Mouse (Mus musculus): ENCODE measurements around the gene Rab23. TPM values are rescaled to one million over a fixed set of nuclear protein-coding genes. Genes with fewer than 3 reads are reported as not detected.
"Not testable (repeated sequence)": the region's sequence is repeated elsewhere in the genome, so short reads cannot be mapped to it uniquely, and the experiment has no call there.

Rab23 gene
- polyA plus RNA-seq, 1 experiment from 2014 or later: 11.6 TPM

GRCm38 (mm10) chr1:33738681-33739278, 19.1 kb downstream of the Rab23 start:
- H3K4me1 ChIP-seq (replicated peaks; ENCODE audit: control insufficient read depth, insufficient read depth, low read length): no peaks in the 10 kb centered on the region
- no peak overlapping the region for H3K4me2 ChIP-seq
- no peaks in the 10 kb centered on the region for H3K9me3 ChIP-seq (ENCODE audit: control insufficient read depth, low read length)
- no peaks in the 10 kb centered on the region for H3K27me3 ChIP-seq (replicated peaks; ENCODE audit: control insufficient read depth, insufficient read depth, low read length)
- no peak overlapping the region for H3K4me3 ChIP-seq (ENCODE audit: low read depth, low read length)
- ATAC-seq (replicated peaks; ENCODE audit: low FRiP score) (peak; percentile 14), DNase-seq (ENCODE audit: low spot score) (no peak)
- peaks cover 17% of the 10 kb centered on the region; the same call in 1 of the 2 replicates for H3K36me3 ChIP-seq (ENCODE audit: control insufficient read depth, insufficient read depth, low read length)
- no peak overlapping the region for H3K27ac ChIP-seq (ENCODE audit: low read depth, low read length)
- H3K9ac ChIP-seq (ENCODE audit: low read depth, low read length): no peak overlapping the region
- 80% methylated on average over 11 of the region's 11 CpGs for WGBS

- no peaks in the 10 kb centered on the region for H3K27me3 ChIP-seq (replicated peaks; ENCODE audit: control insufficient read depth, insufficient read depth, low read length)
- no peak overlapping the region for H3K9ac ChIP-seq (ENCODE audit: low read depth, low read length)
- H3K27ac ChIP-seq (ENCODE audit: low read depth, low read length): no peak overlapping the region
- DNase-seq (ENCODE audit: low spot score): peak; percentile 53
- 42% methylated on average over 12 of the region's 12 CpGs for WGBS
- H3K36me3 ChIP-seq (ENCODE audit: control insufficient read depth, insufficient read depth, low read length): peaks cover 17% of the 10 kb centered on the region; the same call in 1 of the 2 replicates
- no peak overlapping the region for H3K4me2 ChIP-seq
- peak; percentile 61; the same call in 1 of the 2 replicates for ATAC-seq (replicated peaks; ENCODE audit: low FRiP score)
- no peaks in the 10 kb centered on the region for H3K9me3 ChIP-seq (ENCODE audit: control insufficient read depth, low read length)
- no peak overlapping the region for H3K4me3 ChIP-seq (ENCODE audit: low read depth, low read length)
- no peaks in the 10 kb centered on the region for H3K4me1 ChIP-seq (replicated peaks; ENCODE audit: control insufficient read depth, insufficient read depth, low read length)
Observed at GRCm38 (mm10) chr1:33739302-33739701, 19.6 kb downstream of the Rab23 start.

- Histone ChIP-seq H3K9me3 (ENCODE audit: control insufficient read depth, low read length) (no peaks in the 10 kb centered on the region), H3K36me3 (ENCODE audit: control insufficient read depth, insufficient read depth, low read length) (peaks cover 12% of the 10 kb centered on the region; the same call in 1 of the 2 replicates), H3K4me1 (replicated peaks; ENCODE audit: control insufficient read depth, insufficient read depth, low read length) (no peaks in the 10 kb centered on the region), H3K9ac (ENCODE audit: low read depth, low read length) (no peak overlapping the region), H3K27me3 (replicated peaks; ENCODE audit: control insufficient read depth, insufficient read depth, low read length) (no peaks in the 10 kb centered on the region), H3K4me2 (no peak overlapping the region), H3K27ac (ENCODE audit: low read depth, low read length) (no peak overlapping the region), H3K4me3 (ENCODE audit: low read depth, low read length) (no peak overlapping the region)
- DNase-seq (ENCODE audit: low spot score): no peak
- WGBS: 23% methylated on average over 8 of the region's 8 CpGs
- 0 out of 2 replicates have a peak, but pooled peaks have one; percentile 40 for ATAC-seq (replicated peaks; ENCODE audit: low FRiP score)
Observed at GRCm38 (mm10) chr1:33742903-33743302, 23.2 kb downstream of the Rab23 start.

GRCm38 (mm10) chr1:33744815-33745214, 25.1 kb downstream of the Rab23 start:
- H3K9ac ChIP-seq (ENCODE audit: low read depth, low read length); DNase-seq (ENCODE audit: low spot score); H3K4me2 ChIP-seq; H3K4me3 ChIP-seq (ENCODE audit: low read depth, low read length); H3K27ac ChIP-seq (ENCODE audit: low read depth, low read length); H3K9me3 ChIP-seq (ENCODE audit: control insufficient read depth, low read length); H3K27me3 ChIP-seq (replicated peaks; ENCODE audit: control insufficient read depth, insufficient read depth, low read length); H3K4me1 ChIP-seq (replicated peaks; ENCODE audit: control insufficient read depth, insufficient read depth, low read length); ATAC-seq (replicated peaks; ENCODE audit: low FRiP score): not testable (repeated sequence)
- 90% methylated on average over 9 of the region's 9 CpGs for WGBS
- H3K36me3 ChIP-seq (ENCODE audit: control insufficient read depth, insufficient read depth, low read length): peaks cover 20% of the 10 kb centered on the region

GRCm38 (mm10) chr1:33745901-33746300, 26.2 kb downstream of the Rab23 start:
- H3K27me3 ChIP-seq (replicated peaks; ENCODE audit: control insufficient read depth, insufficient read depth, low read length): no peaks in the 10 kb centered on the region
- no peak overlapping the region for H3K27ac ChIP-seq (ENCODE audit: low read depth, low read length)
- no peaks in the 10 kb centered on the region for H3K4me1 ChIP-seq (replicated peaks; ENCODE audit: control insufficient read depth, insufficient read depth, low read length)
- peak; percentile 37 for ATAC-seq (replicated peaks; ENCODE audit: low FRiP score)
- DNase-seq (ENCODE audit: low spot score): no peak
- no peaks in the 10 kb centered on the region for H3K9me3 ChIP-seq (ENCODE audit: control insufficient read depth, low read length)
- H3K9ac ChIP-seq (ENCODE audit: low read depth, low read length): no peak overlapping the region
- H3K4me2 ChIP-seq: no peak overlapping the region
- H3K36me3 ChIP-seq (ENCODE audit: control insufficient read depth, insufficient read depth, low read length): peaks cover 20% of the 10 kb centered on the region
- no peak overlapping the region for H3K4me3 ChIP-seq (ENCODE audit: low read depth, low read length)
- 90% methylated on average over 4 of the region's 4 CpGs for WGBS

GRCm38 (mm10) chr1:33749109-33749508, 29.4 kb downstream of the Rab23 start:
- Histone ChIP-seq H3K36me3 (ENCODE audit: control insufficient read depth, insufficient read depth, low read length) (peaks cover 29% of the 10 kb centered on the region), H3K4me1 (replicated peaks; ENCODE audit: control insufficient read depth, insufficient read depth, low read length) (no peaks in the 10 kb centered on the region), H3K27me3 (replicated peaks; ENCODE audit: control insufficient read depth, insufficient read depth, low read length) (no peaks in the 10 kb centered on the region), H3K9me3 (ENCODE audit: control insufficient read depth, low read length) (no peaks in the 10 kb centered on the region), H3K27ac (ENCODE audit: low read depth, low read length) (no peak overlapping the region), H3K4me3 (ENCODE audit: low read depth, low read length) (no peak overlapping the region), H3K9ac (ENCODE audit: low read depth, low read length) (no peak overlapping the region), H3K4me2 (no peak overlapping the region)
- WGBS: 96% methylated on average over 11 of the region's 11 CpGs
- no peak for ATAC-seq (replicated peaks; ENCODE audit: low FRiP score)
- DNase-seq (ENCODE audit: low spot score): no peak

GRCm38 (mm10) chr1:33749709-33750108, 30.0 kb downstream of the Rab23 start:
- ATAC-seq (replicated peaks; ENCODE audit: low FRiP score); H3K4me3 ChIP-seq (ENCODE audit: low read depth, low read length); DNase-seq (ENCODE audit: low spot score); H3K9me3 ChIP-seq (ENCODE audit: control insufficient read depth, low read length); H3K4me2 ChIP-seq; H3K4me1 ChIP-seq (replicated peaks; ENCODE audit: control insufficient read depth, insufficient read depth, low read length); H3K9ac ChIP-seq (ENCODE audit: low read depth, low read length); H3K27me3 ChIP-seq (replicated peaks; ENCODE audit: control insufficient read depth, insufficient read depth, low read length); H3K27ac ChIP-seq (ENCODE audit: low read depth, low read length): not testable (repeated sequence)
- H3K36me3 ChIP-seq (ENCODE audit: control insufficient read depth, insufficient read depth, low read length): peaks cover 29% of the 10 kb centered on the region
- WGBS: 86% methylated on average over 3 of the region's 4 CpGs

GRCm38 (mm10) chr1:33751283-33751682, 31.6 kb downstream of the Rab23 start:
- Histone ChIP-seq H3K27me3 (replicated peaks; ENCODE audit: control insufficient read depth, insufficient read depth, low read length) (no peaks in the 10 kb centered on the region), H3K4me3 (ENCODE audit: low read depth, low read length) (no peak overlapping the region), H3K36me3 (ENCODE audit: control insufficient read depth, insufficient read depth, low read length) (peaks cover 21% of the 10 kb centered on the region), H3K4me1 (replicated peaks; ENCODE audit: control insufficient read depth, insufficient read depth, low read length) (peaks cover 17% of the 10 kb centered on the region), H3K9ac (ENCODE audit: low read depth, low read length) (no peak overlapping the region), H3K9me3 (ENCODE audit: control insufficient read depth, low read length) (no peaks in the 10 kb centered on the region), H3K4me2 (no peak overlapping the region), H3K27ac (ENCODE audit: low read depth, low read length) (no peak overlapping the region)
- ATAC-seq (replicated peaks; ENCODE audit: low FRiP score) (no peak), DNase-seq (ENCODE audit: low spot score) (no peak)
- WGBS: 90% methylated on average over 10 of the region's 10 CpGs

- peaks cover 26% of the 10 kb centered on the region for H3K4me1 ChIP-seq (replicated peaks; ENCODE audit: control insufficient read depth, insufficient read depth, low read length)
- ATAC-seq (replicated peaks; ENCODE audit: low FRiP score): no peak
- H3K4me2 ChIP-seq: no peak overlapping the region
- H3K27me3 ChIP-seq (replicated peaks; ENCODE audit: control insufficient read depth, insufficient read depth, low read length): no peaks in the 10 kb centered on the region
- WGBS: 91% methylated on average over 17 of the region's 17 CpGs
- H3K9ac ChIP-seq (ENCODE audit: low read depth, low read length): no peak overlapping the region
- H3K4me3 ChIP-seq (ENCODE audit: low read depth, low read length): no peak overlapping the region
- peaks cover 12% of the 10 kb centered on the region for H3K36me3 ChIP-seq (ENCODE audit: control insufficient read depth, insufficient read depth, low read length)
- no peak for DNase-seq (ENCODE audit: low spot score)
- H3K27ac ChIP-seq (ENCODE audit: low read depth, low read length): no peak overlapping the region
- no peaks in the 10 kb centered on the region for H3K9me3 ChIP-seq (ENCODE audit: control insufficient read depth, low read length)
Observed at GRCm38 (mm10) chr1:33754089-33754488, 34.4 kb downstream of the Rab23 start.

Measured in liver, embryonic 11.5 days (tissue).